Mouse (Mus musculus): ENCODE results near the gene Lrrc66. TPM values are rescaled to one million over a fixed set of nuclear protein-coding genes. Genes with fewer than 3 reads are reported as not detected.

The Lrrc66 gene
- total and polyA plus RNA-seq, 3 experiments = 0.04 TPM; not detected in 2

DNA sequence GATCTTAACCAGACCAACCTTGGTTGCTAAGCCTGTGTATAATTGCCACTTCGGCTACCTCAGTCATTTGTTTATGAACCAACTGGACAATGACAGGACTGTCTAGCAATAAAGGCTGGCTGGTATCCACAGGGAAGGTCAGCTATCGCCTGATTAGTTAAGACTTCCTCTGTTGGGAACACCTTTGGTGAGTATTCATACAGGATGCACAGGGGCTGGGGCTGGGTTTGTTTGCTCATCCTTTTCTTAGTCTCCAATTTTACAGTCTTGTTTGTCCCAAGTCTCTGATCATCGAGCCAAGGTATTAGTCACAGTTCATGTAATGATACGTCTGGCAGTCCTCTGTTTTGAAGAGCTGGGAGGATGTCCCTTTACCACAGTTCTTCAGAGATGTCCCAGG, 65.4 kb downstream of the Lrrc66 start:
- Histone ChIP-seq H3K4me3 (replicated peaks in 1 of 3; ENCODE audit: low read depth in 2 of 3, low read length in 2 of 3, poor library complexity in 1 of 3) (no peak overlapping the region), H3K9ac (ENCODE audit: insufficient read depth, low read depth) (no peak overlapping the region), H3K79me2 (replicated peaks; ENCODE audit: control insufficient read depth, extremely low read depth, insufficient read depth, poor library complexity, severe bottlenecking) (no peaks in the 10 kb centered on the region), H3K27me3 (replicated peaks) (no peaks in the 10 kb centered on the region), H3K4me1 (ENCODE audit: control insufficient read depth in 1 of 2, insufficient read depth in 2 of 2) (peaks cover 0 to 4% of the 10 kb centered on the region in 2 experiments; a peak in 1 of 4 replicates), H3K36me3 (replicated peaks in 1 of 2; ENCODE audit: control insufficient read depth in 1 of 2, insufficient read depth in 1 of 2, low read length in 1 of 2) (no peaks in the 10 kb centered on the region), H3K4me2 (ENCODE audit: insufficient read depth, low read depth, poor library complexity, severe bottlenecking) (no peak overlapping the region), H3K9me3 (replicated peaks; ENCODE audit: low read length) (no peaks in the 10 kb centered on the region), H3K27ac (ENCODE audit: insufficient read depth, low read depth) (no peak overlapping the region)
- no peak for DNase-seq (ENCODE audit: extremely low read depth)
- dilution Hi-C loops (cut with MboI; ENCODE audit: extremely low pct_ligation_motif_present, extremely low pct_unique_long_range_greater_than_20kb, low sequenced_read_pairs) (no loop called here), in situ Hi-C loops (cut with MboI; ENCODE audit: low pct_ligation_motif_present, low pct_unique_long_range_greater_than_20kb, low sequenced_read_pairs) (no loop called here)
- no peak for TF ChIP-seq UBTF (IDR thresholded peaks at IDR 0.05; ENCODE audit: low read depth, low read length)
- no peak for TF ChIP-seq ZMIZ1 (IDR thresholded peaks at IDR 0.05; ENCODE audit: low read depth, low read length)
- TF ChIP-seq NRF1 (IDR thresholded peaks at IDR 0.05; ENCODE audit: low read depth, low read length) = no peak
- no peak for TF ChIP-seq PAX5 (IDR thresholded peaks at IDR 0.05; ENCODE audit: low read length)

DNA sequence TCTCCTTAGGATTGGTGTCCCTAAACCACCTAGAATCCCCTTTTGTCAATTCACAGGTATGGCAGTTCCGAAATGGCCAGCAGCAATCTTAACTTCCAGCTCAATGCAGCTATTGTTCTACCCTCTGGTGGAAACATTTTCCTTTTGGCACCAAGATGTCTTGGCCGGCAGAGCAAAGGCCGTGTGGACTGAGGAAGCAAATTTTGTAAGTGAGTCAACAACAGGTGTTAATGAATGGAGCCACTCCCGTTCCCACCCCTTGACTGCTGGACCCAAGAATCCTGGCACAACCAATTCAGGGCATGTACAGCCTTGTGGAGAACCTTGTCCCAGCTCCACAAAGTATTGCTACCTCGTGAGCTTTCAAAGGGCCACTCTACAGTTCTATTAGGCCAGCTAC, 66.2 kb downstream of the Lrrc66 start:
- Histone ChIP-seq H3K79me2 (replicated peaks; ENCODE audit: control insufficient read depth, extremely low read depth, insufficient read depth, poor library complexity, severe bottlenecking) (no peaks in the 10 kb centered on the region), H3K9ac (ENCODE audit: insufficient read depth, low read depth) (no peak overlapping the region), H3K4me1 (ENCODE audit: control insufficient read depth in 1 of 2, insufficient read depth in 2 of 2) (peaks cover 0 to 1% of the 10 kb centered on the region in 2 experiments; a peak in 1 of 4 replicates), H3K4me2 (ENCODE audit: insufficient read depth, low read depth, poor library complexity, severe bottlenecking) (no peak overlapping the region), H3K36me3 (replicated peaks in 1 of 2; ENCODE audit: control insufficient read depth in 1 of 2, insufficient read depth in 1 of 2, low read length in 1 of 2) (no peaks in the 10 kb centered on the region), H3K27me3 (replicated peaks) (no peaks in the 10 kb centered on the region), H3K27ac (ENCODE audit: insufficient read depth, low read depth) (no peak overlapping the region), H3K9me3 (replicated peaks; ENCODE audit: low read length) (no peaks in the 10 kb centered on the region), H3K4me3 (replicated peaks in 1 of 3; ENCODE audit: low read depth in 2 of 3, low read length in 2 of 3, poor library complexity in 1 of 3) (no peak overlapping the region)
- in situ Hi-C loops (cut with MboI; ENCODE audit: low pct_ligation_motif_present, low pct_unique_long_range_greater_than_20kb, low sequenced_read_pairs) = no loop called here
- dilution Hi-C loops (cut with MboI; ENCODE audit: extremely low pct_ligation_motif_present, extremely low pct_unique_long_range_greater_than_20kb, low sequenced_read_pairs) = no loop called here
- no peak for DNase-seq (ENCODE audit: extremely low read depth)
- TF ChIP-seq USF1 (IDR thresholded peaks at IDR 0.05; ENCODE audit: low read depth, low read length) = no peak
- TF ChIP-seq SMC3 (IDR thresholded peaks at IDR 0.05; ENCODE audit: low read depth, low read length) = no peak
- no peak for TF ChIP-seq POLR2A (IDR thresholded peaks at IDR 0.05; ENCODE audit: low read depth, low read length)
- TF ChIP-seq MEF2A (IDR thresholded peaks at IDR 0.05; ENCODE audit: borderline replicate concordance, low read depth, low read length) = no peak
- TF ChIP-seq ELF1 (IDR thresholded peaks at IDR 0.05; ENCODE audit: low read depth, low read length) = no peak

- in situ Hi-C loops (cut with MboI; ENCODE audit: low pct_ligation_motif_present, low pct_unique_long_range_greater_than_20kb, low sequenced_read_pairs) (no loop called here), dilution Hi-C loops (cut with MboI; ENCODE audit: extremely low pct_ligation_motif_present, extremely low pct_unique_long_range_greater_than_20kb, low sequenced_read_pairs) (no loop called here)
- no peaks in the 10 kb centered on the region for H3K27me3 ChIP-seq (replicated peaks)
- no peak for DNase-seq (ENCODE audit: extremely low read depth)
- H3K27ac ChIP-seq (ENCODE audit: insufficient read depth, low read depth) = no peak overlapping the region
- H3K9me3 ChIP-seq (replicated peaks; ENCODE audit: low read length) = no peaks in the 10 kb centered on the region
- H3K36me3 ChIP-seq (replicated peaks in 1 of 2; ENCODE audit: control insufficient read depth in 1 of 2, insufficient read depth in 1 of 2, low read length in 1 of 2) = peaks cover 0 to 1% of the 10 kb centered on the region in 2 experiments
- no peak overlapping the region for H3K4me3 ChIP-seq (replicated peaks in 1 of 3; ENCODE audit: low read depth in 2 of 3, low read length in 2 of 3, poor library complexity in 1 of 3)
- no peak overlapping the region for H3K9ac ChIP-seq (ENCODE audit: insufficient read depth, low read depth)
- H3K4me1 ChIP-seq (ENCODE audit: control insufficient read depth in 1 of 2, insufficient read depth in 2 of 2) = no peaks in the 10 kb centered on the region
- H3K4me2 ChIP-seq (ENCODE audit: insufficient read depth, low read depth, poor library complexity, severe bottlenecking) = no peak overlapping the region
- no peak for TF ChIP-seq GABPA (IDR thresholded peaks at IDR 0.05; ENCODE audit: insufficient replicate concordance, low read depth, low read length)
- TF ChIP-seq ZMIZ1 (IDR thresholded peaks at IDR 0.05; ENCODE audit: low read depth, low read length) = no peak
- no peak for TF ChIP-seq JUND (conservative IDR thresholded peaks at IDR 0.05; ENCODE audit: low read depth, low read length)
- H3K79me2 ChIP-seq (replicated peaks; ENCODE audit: control insufficient read depth, extremely low read depth, insufficient read depth, poor library complexity, severe bottlenecking) = no peaks in the 10 kb centered on the region
These were observed 68.3 kb downstream of the Lrrc66 start for GRCm38 (mm10) chr5:73564038-73564437.

Measured in CH12.LX (cell line).